Mouse (Mus musculus) adrenal gland, postnatal 10 days (tissue): ENCODE data around the gene N4bp3. TPM values are rescaled to one million over a fixed set of nuclear protein-coding genes. Genes with fewer than 3 reads are reported as not detected.
"Not testable (repeated sequence)": the region's sequence is repeated elsewhere in the genome, so short reads cannot be mapped to it uniquely, and the experiment has no call there.

Source experiments
- DNase-seq: peaks from one replicate; pipeline ENCODE4 v3.0.0; 2021; ENCODE audit warnings: mixed read lengths
- long read RNA-seq, 2 experiments: library from polyadenylated mRNA; stranded (forward); transcript quantifications; one replicate each; pipeline ENCODE4 v2.0.0; 2021
- total RNA-seq, 2 experiments: library from RNA; stranded (reverse); gene quantifications; 2 replicates each; pipeline ENCODE4 v1.2.3; 2021

Gene N4bp3
- total RNA-seq, result 10 to 100 TPM; 16.2 to 26.3 TPM
- long read RNA-seq, experiment 1, transcript N4bp3-201 (5 exons, 2,367 nt), result major isoform, 35 of 50 reads
- long read RNA-seq, experiment 1, partial matches to known transcripts, result 6 of 50 reads
- long read RNA-seq, experiment 1, other reads (novel, unspliced or antisense), result 9 of 50 reads
- long read RNA-seq, experiment 2, transcript N4bp3-201 (5 exons, 2,367 nt), result major isoform, 26 of 34 reads
- long read RNA-seq, experiment 2, partial matches to known transcripts, result 5 of 34 reads
- long read RNA-seq, experiment 2, other reads (novel, unspliced or antisense), result 3 of 34 reads

- DNase-seq, result peak; percentile 90
Measured at GRCm38 (mm10) chr11:51650691-51651515, at the start of gene N4bp3, which contains the start of gene D930048N14Rik. N4bp3 (minus strand) TSS chr11:51650842. D930048N14Rik (plus strand) TSS chr11:51650954.

DNA sequence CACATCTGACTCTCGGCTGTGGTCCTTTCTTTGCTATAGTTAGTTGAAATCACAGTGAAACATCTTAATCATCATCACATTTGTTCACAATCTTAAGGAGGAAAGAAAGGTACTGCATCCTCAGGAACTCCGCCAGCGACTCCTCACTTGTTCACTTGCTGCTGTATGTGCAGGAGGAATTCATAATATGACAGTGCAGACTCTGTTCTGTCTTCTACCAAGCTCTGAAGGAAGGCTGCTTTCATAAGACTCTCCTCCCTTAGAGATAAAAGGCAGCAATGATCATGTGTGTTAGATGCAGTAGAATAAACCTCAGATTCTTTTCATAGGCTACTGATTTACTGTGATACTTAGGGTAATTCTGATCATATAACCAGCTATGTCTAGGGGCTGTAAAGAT, 44.3 kb upstream of the N4bp3 start:
- no peak for DNase-seq

- not testable (repeated sequence) for DNase-seq
Measured at GRCm38 (mm10) chr11:51690597-51690996, 40.0 kb upstream of the N4bp3 start.

DNA sequence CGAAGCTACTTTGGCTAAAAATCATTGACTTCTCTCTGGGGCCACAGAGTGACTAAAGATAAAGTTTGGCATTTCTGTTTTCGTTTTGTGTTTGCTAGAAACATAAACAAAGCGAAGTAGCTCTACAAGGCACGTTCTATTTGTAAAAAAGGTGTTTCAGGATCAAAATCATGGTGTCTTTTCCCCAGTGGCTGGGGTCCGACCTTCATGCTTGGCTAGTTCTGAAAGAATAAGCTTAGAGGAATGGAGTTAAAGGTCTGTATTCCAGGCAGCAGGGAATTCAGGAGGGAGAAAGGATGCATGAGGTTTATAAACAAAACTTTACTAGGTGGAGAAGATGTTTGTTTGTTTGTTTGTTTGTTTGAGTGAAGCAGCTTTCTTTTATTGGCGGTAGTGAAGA, 38.7 kb upstream of the N4bp3 start:
- DNase-seq, result no peak

DNA sequence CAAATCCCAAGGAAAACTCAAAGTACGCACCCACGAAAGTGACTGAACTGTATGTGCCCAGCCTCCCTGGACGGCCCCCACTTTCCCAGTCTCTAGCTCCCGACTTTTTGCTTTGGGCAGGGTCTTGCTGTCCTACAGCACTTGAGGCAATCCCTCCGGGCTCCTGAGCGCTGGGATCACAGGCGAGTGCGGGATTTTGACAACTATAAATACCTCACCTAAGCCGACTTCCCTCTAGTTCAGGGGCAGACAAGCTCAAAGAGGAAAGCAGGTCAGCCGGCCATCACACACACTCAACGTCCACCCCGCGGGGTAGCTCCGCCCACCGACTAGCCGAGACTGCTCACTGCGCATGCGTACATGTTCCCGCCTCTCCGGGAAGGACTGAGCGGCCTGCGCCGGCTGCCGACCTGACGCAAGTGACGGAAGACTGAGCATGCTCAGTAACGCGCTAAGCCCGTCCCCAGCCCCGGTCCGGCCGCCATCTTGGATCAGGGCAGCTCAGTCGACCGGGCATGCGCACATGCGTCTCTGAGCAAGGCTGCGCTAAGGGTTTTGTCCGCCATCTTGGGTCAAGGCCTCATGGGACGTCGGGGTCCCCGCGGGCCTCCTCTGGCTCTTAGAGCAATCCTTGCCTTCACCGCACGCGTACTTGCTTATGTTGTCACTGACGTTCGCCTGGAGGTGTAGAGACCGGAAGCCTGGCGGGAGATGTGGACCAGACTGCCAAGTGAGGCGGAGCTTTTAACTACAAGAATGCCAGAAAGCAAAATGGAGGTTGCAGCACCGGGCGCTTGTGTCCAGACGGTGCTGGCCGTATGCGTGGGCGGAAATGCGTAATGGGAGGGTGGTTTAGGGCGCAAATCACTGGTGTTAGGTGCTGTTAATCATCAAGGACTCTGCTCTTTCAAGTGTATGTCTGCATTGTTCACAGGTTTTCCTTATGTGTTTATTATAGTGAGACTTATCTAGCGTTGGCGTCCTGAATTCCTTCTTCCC, 38.0 kb upstream of the N4bp3 start, which contains the start of gene 0610009B22Rik:
0610009B22Rik (minus strand) TSS at position 545 of the 999 bp plus-strand sequence.
- DNase-seq, result peak; percentile 100

DNA sequence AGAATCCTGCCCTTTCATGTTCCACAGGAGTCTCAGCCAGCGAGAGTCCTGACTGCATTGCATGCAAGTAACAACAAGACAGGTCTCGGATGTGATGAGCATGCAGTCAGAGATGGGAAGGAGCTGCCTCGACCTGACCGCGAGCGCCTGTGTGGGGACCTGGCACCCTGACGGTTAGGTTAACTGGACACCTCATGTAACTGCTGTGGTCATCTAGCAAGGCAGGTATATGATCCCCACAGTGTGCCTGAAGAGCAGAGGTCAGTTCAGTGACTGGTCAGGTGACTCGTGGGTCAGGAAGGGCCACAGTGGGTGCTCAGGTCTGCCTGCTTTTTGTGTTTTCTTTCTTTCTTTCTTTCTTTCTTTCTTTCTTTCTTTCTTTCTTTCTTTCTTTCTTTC, 31.3 kb upstream of the N4bp3 start:
- DNase-seq, result no peak

DNA sequence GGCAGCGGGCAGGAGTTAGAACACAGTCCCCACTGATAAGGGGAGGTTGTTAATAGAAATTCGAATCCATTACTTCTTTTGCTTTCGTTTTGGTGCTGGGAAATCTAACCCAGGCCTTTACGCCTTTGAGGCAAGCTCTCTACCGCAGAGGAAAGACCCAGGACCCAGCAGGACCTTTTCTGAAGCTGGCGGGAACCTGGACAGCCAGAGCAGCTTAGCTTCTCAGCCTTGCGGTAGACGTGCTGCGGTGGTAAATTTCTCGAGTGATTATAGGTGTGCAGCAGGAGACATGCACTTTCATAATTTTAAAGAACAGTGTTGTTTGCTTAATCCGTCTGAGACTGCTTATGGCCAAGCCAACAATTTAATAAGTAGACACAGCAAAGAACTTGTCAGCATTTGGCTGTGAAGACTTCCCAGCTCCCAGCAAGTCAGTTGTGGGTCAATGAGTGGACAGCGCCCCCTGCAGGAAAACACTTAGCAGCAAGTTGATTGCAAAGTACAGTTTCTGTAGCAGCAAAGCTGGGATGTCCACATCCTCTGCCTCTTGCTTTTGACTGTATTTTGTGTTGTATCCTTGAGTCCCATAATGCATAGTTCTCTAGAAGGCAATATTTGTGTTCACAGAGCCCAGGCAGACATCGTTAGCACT, 30.8 kb upstream of the N4bp3 start:
- peak; percentile 94 for DNase-seq

- DNase-seq, result no peak
Measured at GRCm38 (mm10) chr11:51679466-51679865, 28.8 kb upstream of the N4bp3 start.

- no peak for DNase-seq
Measured at GRCm38 (mm10) chr11:51677737-51678418, 27.2 kb upstream of the N4bp3 start.

GRCm38 (mm10) chr11:51675386-51675785, 24.7 kb upstream of the N4bp3 start:
- DNase-seq, result no peak

DNA sequence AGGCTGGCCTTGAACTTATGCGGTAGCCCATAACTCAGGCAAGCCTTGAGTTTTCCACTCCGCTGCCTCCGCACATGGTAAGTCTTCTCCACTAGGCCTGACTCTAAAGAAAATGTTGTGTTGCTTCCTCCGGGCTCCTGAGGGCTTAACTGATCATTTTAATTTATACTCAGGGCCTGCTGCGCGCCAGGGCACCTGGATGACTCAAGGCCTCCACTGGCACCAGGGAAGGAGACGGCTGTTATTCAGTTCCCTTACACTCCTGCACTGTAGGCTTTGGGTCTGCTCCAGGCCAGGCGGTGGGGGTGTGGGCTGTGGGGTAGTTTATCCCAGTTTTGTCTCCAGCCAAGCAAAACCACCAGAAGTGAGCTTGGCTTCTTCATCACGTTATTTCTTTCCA, 22.6 kb upstream of the N4bp3 start:
- DNase-seq, result peak; percentile 43

DNA sequence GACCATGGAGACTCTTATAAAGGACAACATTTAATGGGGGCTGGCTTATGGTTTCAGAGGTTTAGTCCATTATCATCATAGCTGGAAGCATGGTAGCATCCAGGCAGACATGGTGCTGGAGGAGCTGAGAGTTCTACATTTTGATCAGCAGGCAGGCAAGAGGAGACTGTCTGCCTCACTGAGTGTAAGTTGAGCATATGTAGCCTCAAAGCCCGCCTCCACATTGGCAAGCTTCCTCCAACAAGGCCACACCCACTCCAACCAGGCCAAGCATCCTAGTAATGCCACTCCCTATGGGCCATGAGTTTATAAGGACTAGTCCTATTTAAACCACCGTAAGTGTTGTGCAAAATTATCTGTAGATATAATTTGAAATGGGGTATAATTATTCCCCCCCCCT, 20.7 kb upstream of the N4bp3 start:
- no peak for DNase-seq

- DNase-seq, result no peak
Measured at GRCm38 (mm10) chr11:51670846-51671245, 20.2 kb upstream of the N4bp3 start.

DNA sequence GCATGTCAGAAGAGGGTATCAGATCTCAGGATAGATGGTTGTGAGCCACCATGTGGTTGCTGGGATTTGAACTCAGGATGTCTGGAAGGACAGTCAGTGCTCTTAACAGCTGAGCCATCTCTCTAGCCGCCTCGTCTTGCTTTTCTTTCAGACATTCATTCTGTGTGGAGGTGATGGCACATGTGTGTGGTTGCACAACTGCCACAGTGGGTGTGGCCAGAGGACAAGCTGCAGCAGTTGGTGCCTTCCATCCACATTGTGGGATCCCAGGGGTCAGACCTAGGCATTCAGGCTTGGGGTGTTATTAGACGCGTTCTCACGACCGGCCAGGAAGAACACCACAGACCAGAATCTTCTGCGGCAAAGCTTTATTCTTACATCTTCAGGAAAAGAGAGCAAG, 14.1 kb upstream of the N4bp3 start:
- DNase-seq, result not testable (repeated sequence)

- DNase-seq, result no peak
Measured at GRCm38 (mm10) chr11:51662632-51663031, 12.0 kb upstream of the N4bp3 start.

DNA sequence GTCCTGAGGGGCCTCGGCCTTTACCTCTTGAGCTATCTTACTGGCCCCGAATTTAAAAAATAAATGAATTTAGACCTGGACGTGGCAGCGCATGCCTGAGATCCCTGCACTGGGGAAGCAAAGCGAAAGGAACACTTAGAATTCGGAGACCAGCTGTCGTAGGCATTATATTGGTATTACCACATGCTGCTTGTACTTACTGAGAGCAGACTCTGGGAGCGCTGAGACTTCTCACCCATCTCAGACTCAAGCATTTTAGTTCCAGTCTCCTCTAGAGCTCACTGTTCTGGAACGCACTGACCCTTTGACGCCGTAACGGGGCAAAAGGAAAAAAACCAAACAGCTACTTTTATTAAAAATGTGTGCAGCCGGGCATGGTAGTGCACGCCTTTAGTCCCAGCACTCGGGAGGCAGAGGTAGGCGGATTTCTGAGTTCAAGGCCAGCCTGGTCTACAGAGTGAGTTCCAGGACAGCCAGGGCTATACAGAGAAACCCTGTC, 11.3 kb upstream of the N4bp3 start:
- DNase-seq, result no peak

DNA sequence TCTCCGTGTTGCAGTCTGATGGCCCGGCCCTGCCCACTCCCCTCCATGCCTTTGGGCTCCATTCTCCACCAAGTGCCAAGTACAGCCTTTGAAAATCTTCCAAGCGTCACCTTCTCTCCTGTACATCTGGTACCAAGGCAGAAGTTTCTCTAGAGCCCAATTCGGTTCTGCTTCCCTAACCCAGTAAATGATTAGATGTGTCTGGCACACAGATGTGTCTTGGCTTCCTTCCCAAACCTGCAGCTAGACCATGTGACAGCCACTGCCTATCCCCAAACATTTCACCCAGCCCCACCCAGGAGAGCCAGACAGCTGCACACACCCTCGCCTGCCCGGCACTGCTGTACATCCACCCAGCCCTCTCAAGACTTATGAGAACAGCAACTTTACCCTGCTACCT, 8.1 kb upstream of the N4bp3 start:
- peak; percentile 64 for DNase-seq

DNA sequence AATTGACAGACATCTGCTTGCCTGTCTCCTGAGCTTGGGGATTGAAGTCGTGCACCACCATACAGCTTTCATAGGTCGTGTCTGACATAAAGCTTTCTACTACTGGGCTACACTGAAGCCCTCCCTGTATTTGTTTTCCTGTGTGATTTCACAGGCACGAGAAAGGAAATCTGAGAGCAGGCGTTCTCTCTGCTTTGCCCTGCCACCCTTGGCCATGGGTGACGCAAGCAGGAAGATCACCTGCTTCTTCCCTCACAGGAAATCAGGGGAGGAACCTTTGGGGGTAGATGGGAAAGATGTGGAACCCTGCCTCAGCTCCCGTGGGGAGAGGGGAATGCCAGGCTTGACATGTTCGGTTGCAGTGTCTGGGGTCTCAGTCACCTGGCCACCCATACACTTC, 7.6 kb upstream of the N4bp3 start:
- DNase-seq, result no peak

DNA sequence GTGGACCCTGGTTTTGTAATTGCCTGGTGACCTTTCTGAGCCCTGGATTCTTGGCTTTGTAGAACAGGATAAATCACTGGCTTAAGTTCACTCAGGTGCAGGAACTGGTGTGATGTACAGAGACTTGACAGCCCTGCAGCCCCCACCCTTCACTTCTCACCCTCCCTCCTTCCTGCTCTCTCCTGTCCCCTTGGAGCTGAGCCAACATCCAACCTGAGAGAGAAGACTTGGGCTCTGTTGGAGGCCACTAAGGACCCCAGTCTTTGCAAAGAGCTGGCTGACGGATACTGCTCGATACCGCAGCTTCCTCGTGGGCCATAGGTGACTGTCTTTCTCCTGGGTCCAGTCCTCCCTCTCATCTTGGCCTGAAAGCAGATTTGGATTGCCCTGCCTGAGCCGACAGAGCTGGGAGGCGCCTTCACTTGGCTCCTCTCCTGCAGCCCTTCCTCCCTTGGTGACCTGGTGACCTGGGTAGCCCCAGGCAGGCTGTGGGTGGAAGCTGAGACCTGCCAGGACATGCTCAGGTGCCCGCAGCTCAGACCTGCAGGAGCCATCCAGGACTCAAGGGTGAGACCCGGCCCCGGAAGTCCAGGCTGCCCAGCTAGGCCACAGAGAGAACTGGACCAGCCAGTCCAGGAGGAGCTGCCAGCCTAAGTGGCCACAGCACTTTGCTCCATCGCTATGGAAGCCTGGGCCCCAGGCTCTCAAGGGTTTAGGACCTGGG, 6.3 kb upstream of the N4bp3 start:
- peak; percentile 49 for DNase-seq

DNA sequence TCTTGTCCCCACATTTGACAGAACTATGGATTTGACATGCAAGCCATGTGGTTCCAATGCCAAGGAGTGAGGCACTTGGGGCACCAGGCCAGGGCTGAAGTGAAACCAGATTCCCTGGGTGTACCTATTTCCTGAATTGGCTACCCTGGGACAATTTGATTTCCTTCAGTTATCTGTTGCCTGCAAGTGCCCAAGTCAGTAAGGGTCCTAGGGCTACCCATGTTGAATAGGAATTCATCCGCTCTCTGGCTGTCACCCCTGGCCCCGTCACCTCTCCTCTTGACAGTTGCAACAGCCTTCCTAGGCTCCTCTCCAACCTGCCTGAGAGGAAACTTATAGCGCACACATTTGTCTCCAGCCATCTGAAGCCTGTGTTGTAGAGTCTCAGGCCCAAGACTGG, 4.2 kb upstream of the N4bp3 start:
- peak; percentile 36 for DNase-seq
